Mouse (Mus musculus) 3T3-L1 (cell line): ENCODE measurements around the gene Ppp1r12b.

Source experiments
- DNase-seq: peaks from one replicate; pipeline ENCODE4 v3.0.0-alpha.2; 2015; ENCODE audit warnings: low read depth, low spot score

Gene Ppp1r12b

DNA sequence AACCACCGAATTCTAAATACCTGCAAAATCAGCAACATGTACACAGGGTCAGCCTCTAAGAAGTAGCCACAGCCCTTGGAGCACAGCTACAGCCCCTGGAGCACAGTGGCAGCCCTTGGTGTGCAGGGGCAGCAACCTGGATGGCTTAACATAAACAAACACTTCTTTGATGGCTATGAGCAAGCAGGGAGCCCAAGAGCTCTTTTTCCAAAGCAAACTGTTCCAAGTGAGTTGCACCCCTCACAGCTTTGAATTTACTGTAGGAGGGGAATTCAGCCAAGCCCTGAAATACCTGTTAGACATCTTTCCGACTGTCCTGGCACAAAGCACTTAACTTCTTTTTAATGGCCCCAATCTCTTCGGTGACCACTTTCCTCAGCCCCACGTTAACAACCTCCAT lies 14.9 kb downstream of the Ppp1r12b start:
- no peak for DNase-seq

DNA sequence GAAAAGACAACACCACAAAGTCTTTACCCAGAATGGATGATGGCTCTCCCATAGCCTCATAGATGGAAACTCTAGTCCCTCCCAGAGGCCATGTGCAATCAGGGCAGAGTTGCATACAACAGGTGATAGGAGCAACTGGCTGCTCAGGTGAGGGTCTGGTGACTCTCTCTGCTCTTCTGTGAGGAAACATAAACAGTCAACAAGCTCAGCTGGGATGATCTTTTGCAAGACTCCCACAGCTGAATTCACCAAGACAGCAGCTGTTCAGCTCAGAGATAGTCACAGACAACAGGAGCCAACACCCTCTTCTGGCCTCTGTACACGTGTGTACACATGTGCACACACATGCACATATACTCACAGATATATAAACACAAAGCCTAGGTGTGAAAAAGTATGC lies 17.5 kb downstream of the Ppp1r12b start:
- DNase-seq = no peak

DNA sequence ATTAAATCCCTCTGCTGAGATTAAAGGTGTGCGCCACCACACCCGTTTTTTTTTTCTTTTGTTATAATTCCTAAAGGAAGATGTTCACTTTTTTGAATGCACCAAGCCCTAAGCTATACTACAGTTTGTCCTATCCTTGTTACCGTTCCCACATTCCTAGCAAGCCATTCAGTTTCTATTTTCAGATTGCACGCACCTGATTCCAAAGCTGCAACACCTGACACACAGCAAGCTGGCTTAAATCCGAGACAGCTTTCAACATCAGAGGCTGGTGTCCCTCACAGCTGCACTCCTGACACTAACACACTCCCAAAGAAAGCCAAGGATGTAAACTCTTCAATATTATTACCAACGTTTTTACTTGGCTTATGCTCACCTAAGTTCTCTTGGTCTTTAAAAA lies 19.4 kb downstream of the Ppp1r12b start:
- DNase-seq = no peak

DNA sequence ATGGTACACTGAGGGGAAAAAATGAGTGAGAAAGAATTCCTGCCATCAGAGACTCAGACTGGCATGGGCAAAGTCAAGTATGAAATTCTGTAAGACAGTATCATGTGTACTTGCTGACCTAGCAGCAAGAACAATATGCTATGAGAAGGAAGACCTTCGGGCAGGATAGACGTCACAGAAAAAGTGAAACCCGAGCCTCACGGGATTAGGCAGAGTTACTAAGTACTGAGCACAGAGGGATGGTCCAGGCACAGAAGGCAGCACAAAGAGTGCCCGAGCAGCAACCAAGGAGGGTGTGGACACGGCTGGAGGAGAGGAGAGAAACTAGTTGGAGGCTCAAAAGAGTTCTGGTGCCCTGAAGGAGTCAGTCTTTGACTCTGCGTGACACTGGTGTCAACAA lies 23.3 kb downstream of the Ppp1r12b start:
- DNase-seq = no peak

DNA sequence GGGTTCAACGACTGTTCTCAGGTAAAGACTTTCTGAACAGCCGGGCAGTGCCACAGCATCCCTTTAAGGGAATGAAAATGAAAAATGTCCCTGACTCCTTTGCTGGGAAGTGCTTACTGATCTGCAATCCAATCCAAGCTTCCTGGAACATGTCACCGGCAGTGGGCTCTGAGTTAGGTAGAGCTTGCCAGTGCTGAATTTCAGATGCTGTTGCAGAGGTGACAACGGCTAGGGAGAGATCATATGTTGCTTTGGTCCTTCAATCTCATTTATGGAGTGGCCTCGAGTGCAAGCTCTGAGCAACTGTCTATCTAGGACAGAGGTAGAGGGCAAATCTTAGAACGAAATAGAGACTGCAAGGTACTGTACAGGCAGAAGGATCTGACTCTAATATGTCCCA lies 36.7 kb downstream of the Ppp1r12b start:
- no peak for DNase-seq

DNA sequence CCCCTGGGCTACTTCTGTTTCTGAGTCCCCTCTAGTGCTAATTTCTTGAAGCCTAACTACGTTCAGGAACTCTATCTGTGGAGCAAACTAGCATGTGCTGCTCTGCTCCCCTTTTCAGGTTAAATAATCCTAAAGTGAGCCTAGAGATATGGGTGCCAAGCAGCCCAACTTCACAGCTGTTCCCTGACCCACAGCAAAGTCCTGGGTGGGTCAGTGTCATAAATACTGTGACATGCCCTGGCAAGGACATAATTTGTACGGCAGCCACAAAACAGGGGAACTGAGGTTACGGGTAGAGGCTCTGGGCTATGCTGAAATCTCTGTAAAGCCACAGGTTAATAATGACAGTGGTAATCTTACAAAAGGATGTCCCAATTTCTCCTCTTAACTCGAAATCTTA lies 40.3 kb downstream of the Ppp1r12b start:
- DNase-seq = no peak

DNA sequence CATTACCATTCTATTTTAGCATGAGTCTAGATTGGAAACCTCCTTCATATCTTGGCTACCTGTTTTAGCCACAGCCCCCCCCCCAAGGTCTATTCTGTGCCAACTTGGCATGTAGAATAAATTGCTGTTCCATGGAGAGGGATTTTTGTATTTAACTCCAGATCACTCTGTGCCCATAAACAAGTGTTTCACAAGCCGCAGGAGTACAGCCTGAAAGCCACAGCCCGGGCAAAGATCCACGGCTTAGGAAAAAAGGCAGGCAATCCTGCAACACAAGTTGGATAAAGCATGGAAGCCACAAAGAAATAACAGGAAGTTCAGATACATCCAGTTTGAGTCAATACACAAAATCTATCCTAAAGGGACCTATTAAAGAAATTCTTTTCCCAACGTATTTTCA lies 42.2 kb downstream of the Ppp1r12b start:
- no peak for DNase-seq

DNA sequence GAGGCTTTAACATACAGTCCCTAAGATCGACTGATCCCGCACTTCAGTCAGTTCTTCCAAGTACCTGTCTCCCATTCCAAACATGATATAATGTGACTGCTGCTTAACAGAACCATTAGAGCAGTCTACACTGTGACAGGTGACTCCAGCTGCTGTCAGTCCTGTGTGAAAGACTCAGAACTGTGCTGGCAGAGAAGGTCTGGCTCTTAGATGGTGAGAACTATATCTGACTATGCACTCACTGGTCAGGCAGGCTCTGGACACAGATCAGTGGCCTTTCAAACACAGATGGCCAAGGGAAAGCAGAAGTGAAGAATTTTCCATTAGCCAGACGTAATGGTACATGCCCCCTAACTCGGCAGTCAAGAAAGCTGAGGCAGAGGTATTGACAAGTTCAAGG lies 43.9 kb downstream of the Ppp1r12b start:
- DNase-seq = no peak

DNA sequence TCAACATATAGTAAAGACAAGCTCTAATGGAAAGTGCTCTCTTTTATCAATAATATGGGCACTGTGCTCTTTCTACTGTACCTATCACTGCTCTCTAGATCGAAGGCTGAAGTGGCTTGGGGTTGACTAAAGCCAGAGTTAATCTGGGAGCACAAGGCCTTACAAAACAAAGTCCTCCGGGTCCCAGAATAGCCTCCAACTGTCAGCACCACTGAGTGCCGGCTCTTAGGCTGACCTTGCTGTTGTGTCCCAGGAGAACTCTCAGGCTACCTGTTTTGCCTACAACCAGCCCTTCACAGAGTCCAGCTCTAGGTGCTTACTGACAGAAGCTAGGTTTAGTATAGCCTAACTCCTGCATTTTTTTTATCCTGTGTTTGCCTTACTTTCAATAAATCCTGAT lies 45.7 kb downstream of the Ppp1r12b start:
- peak; percentile 17 for DNase-seq

DNA sequence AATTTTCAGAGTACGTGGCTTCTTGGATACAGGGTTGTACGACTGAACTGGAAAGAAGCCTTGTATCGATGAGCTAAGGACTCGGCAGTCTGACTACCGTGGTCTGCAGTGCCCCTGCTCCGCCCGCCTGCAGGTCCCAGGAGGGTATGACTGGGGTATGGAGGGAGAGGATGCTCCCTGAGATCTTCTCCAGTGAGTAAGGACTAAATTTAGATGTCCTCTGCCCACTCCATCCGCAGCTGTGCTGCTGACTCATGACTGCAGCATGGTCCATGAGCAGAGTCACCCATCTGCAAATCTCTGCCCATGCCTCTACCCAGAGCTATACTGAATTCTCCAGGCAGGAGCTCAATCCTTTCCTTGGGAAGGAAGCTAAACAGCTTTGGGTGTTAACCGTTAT lies 46.3 kb downstream of the Ppp1r12b start:
- peak; percentile 87 for DNase-seq

DNA sequence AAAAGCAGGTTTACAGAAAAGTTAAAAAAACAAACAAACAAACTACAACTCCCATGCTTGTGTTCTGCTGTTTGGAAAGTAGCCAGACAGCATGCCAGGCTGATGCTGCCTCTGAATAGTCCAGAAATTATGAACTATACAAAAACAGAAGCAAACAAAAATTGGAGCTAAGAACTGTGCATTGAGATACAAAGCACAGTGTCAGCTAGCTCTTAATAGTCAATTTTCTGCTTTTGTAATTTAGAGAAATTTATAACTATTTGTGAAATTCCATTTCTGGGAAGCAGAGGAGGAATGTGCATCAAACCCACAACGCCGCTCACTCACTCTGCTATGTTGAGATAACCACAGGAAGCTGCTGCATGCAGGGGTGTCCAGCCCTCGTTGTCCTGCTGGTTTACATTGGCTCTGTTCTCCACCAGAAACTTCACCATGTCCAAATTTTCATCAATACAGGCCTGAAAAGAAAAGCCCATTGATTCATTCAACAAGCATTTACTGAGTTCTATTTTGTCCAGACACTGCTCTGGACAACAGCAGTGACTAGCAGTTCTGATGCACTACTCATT lies 53.6 kb downstream of the Ppp1r12b start:
- peak; percentile 81 for DNase-seq

DNA sequence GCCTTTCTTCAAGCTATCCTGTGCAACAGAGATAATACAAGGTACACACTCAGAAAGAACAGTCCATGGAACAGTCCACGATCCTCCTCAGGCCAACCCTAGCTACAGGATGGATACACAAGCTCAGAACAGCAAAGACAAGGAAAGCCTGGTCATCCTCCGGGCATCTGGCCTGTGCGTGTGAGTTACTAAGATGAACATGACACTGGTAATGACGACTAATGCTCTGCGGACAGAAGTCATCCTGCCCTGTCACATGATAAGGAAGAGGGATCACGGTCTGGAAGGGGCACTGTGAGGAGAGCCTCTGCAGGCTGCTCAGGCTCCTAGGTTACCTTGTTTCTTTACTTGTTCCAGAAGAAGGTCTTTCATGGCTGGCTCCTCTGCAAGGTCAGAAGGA lies 59.7 kb downstream of the Ppp1r12b start:
- DNase-seq = no peak

DNA sequence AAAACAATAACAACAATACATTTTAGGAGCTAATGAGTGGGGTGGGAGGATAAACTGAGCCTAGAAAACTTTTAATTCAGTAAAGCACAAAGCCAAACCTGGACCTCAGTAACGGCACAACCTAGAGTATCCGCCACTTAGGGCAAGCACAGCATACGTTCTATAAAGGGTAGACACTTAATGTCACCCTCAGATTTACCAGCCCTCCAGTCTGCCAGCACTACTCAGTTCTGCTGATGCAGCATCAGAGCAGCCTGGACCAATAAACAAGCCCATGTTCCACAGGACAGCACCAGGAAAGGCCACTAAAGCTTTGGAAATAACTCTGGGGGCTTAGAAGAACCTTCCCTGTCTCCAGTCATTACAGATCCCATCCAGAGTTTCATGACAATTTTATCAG lies 60.9 kb downstream of the Ppp1r12b start:
- DNase-seq = no peak

DNA sequence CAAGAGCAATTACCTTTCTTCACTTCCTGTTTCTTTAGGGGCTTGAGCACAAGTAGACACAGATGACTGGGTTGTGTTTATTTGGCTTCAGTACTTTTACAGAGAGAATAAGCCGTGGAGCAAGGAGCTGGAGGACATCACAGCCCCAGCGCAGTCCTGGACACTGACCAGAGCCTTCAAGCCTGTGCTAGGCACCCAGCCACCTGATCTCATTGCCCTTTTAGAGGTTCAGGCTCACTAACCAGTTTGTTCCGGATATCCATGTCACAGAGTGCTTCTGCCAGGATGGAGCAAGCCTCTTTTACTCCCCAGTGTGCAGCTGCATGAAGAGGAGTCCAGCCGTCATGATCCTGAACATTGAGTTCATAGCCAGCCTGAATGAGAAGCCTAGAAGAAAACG lies 63.8 kb downstream of the Ppp1r12b start:
- no peak for DNase-seq

DNA sequence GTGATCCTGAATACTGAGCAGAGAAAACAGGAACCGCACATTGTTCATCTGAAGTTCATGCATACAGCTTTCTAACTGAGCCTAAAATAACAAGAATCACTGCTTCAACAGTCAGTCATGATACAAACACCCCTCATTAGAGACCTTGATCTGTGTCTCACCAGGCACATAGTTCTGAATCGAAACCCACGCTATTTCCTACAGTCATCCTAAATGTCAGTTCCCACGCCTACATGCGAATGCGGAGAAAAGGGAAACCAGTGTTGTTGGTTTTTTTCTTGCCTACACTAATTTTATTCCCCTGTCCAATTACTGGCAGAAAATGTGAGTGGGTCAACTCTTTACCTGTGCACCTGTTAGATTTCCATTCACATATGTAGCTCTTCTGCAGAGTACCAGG lies 66.1 kb downstream of the Ppp1r12b start:
- DNase-seq = no peak

DNA sequence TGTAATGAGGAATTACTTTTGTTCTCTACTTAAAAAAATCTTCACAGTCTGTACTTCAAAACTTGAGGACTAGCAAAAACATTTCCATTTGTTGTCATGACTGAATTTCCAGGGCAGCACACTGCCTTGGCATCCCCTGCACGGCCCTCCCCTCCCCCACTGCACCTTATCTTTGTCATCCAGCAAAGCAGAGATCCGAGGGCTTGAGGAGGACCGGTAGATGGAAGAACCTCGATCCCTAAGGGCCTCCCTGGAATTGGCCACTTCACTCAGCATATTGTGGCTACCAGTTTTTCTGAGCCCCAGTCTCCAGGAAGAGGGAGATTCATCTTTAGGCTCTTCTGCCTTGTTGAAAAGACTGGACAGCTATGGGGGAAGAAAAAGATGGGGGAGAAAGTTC lies 79.9 kb downstream of the Ppp1r12b start:
- no peak for DNase-seq

DNA sequence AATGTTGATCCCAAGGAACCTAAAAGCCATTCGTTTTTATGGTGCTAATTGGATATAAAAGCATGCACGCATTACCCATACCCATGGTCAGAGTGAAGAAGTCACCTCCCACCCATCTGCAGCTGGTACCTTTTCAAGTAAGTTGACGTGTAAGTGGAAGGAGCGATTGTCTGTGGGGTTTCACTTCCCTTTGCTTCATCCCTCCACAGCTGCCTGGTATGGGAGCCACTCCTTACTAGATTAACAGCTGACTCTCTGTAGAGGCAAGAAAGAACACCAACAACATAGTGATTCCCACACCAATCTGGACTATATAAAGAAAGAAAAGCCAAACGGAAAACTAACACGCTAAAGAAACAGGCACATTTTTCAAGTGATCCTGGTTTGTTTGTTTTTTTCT lies 83.1 kb downstream of the Ppp1r12b start:
- DNase-seq = no peak

DNA sequence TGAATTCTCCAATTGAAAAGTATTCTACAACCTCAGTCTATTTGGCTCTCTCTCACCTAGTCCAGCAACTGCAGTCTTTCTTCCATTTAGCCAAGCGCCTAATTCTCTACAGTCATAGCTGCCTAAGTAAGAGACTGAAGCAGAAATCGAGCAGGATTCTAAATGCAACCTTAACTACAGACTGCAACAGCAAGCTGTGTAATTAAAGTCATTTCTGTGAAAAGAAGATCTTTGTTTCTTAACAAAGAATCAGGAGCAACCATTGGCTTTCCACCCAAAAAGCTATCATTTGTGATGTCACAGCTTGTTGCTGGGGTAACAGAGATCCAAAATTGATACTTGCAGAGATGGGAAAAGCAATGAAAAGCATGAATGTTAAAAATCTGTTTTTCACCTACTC lies 89.3 kb downstream of the Ppp1r12b start:
- no peak for DNase-seq

DNA sequence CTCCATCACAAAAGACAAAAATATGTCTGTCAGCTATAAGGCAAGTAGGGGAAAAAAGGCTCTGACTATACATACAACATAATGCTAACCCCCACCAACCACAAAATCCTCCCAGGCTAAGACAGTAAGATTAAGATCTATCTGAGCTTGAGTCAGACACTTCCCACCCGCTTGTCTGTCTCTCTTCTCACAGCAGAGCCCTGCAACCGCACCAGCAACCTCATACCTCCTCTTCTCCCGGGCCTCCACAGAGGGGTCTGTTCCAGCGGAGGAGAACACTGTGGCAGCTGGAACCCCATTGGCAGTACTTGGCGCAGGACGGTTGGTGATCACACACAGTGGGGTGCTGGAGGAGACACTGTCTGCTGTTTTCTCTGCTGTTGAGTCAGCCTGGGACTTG lies 90.2 kb downstream of the Ppp1r12b start:
- no peak for DNase-seq

DNA sequence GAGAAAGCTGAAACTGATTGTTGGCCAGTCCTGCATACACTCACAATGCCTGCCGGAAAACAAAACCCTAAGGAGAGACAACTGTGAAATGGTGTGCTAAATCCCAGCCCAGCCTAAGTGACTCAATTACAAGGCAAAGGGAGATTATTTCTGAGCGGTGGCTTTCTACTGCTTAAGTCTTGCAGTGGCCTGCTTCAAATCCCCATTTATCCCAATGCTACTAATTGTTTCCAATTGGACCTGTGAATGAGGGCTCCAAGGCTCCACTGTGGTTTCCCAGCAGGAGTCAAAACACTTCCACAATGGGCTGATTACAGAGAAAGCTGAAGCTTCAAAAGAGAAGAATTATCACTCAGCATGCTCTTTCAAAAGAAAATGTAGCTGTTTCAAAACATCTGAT lies 95.2 kb downstream of the Ppp1r12b start:
- DNase-seq = no peak

DNA sequence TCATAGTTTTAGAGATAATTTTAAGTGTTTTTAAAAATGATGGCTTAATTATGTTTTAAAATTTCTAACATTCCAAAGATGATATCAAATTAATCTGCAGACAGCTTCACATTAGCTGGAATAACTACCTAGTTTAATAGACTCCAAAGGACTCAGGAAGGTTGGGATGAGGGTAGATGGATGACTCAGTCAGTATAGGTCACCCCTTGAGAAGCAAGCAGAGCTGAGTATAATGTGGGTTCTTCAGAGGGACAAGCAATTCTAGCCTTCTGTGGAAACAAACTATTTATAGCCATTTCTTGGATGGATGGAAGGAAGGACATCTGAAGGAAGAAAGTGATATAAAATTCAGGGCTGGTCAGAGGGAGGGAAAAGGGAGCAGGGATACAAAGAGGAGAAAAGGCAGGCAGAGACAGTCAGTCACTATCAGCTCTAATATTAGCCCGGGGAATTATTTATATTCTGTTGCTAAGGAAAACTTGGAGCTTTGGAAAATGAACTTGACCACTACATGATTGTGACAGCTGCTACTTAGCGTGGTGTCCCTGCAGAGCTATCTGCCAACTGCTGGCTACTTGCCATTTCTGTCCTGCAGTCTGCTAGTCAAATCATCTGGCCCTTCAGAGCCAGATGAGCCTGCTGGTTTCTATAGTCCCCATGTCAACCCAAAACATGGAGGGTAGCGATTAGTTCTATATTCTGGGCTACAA lies 97.2 kb downstream of the Ppp1r12b start:
- DNase-seq = no peak

DNA sequence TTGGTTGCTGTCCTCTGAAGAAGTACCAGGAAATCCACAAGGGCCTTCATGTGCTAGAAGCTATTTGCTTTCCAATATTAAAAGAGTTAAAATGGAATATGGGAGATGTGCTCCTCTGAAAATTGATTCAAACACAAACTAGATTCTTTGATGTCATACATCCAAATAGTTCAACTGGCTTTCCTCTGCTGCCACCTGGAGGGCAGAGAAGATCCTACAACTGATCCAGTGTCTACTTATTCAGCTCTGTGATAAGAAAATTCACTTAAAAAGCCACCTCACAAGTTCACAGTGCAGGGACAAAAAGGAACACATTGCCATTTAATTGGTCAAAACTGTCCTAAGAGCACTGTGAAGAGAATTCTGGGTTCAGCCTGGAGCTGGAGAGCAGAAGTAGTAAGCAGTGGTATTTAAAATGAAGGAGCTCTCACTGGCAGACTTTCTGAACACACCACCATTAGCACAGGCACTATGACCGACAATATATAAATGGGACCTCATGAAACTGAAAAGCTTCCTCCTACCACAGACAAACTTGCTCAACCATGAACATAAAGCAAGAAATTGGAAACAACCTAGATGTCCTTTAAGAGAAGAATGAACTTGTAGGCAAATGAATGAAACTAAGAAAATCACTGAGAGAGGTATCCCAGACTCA lies 101.3 kb downstream of the Ppp1r12b start:
- DNase-seq = peak; percentile 85

DNA sequence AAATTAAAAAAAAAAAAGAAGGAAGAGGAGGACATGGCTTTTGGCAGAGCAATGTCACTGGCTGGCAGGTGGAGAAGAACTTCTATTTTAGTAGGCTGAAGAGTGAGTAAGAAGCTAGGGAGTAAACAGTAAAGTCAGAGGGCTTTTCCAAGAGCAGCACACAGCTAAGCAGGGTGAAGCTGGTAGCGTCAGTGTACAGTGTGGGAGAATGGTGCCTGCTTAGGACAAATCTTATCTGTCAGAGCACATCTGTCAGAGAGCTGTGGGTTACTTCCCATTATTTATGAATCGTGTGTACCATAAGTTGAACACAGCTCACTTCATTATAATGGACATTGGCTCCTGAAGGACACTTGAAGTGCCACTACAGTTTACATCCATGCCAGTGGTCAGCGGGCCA lies 102.9 kb downstream of the Ppp1r12b start:
- no peak for DNase-seq
